Mouse (Mus musculus) layer of hippocampus, postnatal 25 days (tissue): Measurements from ENCODE around the gene Kcnj6. TPM values are rescaled to one million over a fixed set of nuclear protein-coding genes. Genes with fewer than 3 reads are reported as not detected.

Experiments
- DNase-seq, 2 experiments: peaks; one replicate each; pipeline ENCODE4 v3.0.0; 2022; ENCODE audit warnings: mixed read lengths in 2 of 2, low spot score in 1 of 2; ENCODE audit errors: extremely low spot score in 1 of 2
- total RNA-seq, 2 experiments: library from RNA; stranded (reverse); gene quantifications; 2 replicates each; pipeline ENCODE4 v1.2.3; 2021

Gene Kcnj6
- total RNA-seq, 2 experiments from 2014 or later = 99.2 to 128 TPM

DNA sequence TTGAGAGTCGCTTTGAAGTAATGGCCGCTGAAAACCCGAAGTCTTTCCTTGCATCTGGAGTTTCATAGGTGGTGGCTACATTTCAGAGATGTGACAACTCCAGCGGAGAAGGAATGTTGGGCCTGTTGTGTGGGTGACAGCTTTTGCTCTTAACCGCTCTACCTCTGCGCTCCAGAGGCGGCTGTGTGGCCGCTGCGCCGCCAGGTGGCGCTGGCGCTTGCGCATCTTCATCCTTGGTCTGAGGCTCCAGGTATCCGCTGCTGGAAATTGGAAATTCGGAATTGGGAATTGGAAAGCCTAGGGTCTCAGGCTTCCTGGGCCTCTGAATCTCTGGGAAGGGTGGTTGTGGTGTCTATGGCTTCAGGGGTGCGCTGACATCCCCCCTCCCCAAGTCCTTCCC is 209.3 kb downstream of the Kcnj6 start:
- peak; percentile 70 to 80 for DNase-seq

DNA sequence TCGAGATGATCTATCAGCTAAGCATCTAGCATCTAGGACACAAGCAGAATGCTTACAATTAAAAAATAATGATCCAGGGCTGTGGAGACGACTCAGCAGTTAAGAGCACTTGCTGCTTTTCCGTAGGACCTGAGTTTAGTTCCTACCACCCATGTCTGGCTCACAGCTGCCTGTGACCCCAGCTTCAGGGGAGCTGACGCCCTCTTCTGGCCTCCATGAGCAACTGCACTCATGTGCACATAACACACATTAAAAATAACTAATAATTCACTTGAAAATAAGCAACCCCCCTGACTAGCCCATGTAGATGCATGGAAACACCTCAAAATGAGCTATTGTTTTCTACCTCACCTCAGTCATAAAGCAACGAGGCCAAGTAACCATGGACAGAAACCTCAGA is 211.6 kb downstream of the Kcnj6 start:
- no peak for DNase-seq

DNA sequence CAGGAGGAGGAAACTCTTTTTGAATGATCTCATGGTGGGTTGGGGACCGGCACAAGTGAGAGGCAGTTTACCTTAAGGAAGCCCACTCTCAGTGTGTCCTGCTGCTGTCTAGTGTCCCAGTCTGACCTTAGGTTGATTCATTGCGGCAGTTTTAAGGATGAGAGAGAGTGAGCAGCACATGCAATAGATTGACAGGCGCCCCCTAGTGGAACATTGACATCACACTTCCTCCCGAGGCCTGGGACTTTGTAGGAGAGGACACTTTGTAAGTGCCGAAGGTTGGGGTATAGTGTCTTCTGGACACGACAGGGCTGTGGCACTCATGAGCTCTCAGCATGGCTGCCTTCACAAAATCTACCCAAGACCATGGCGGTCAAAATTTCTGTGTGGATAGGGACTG is 213.8 kb downstream of the Kcnj6 start:
- peak in 1 of 2 experiments; percentile 43 for DNase-seq

DNA sequence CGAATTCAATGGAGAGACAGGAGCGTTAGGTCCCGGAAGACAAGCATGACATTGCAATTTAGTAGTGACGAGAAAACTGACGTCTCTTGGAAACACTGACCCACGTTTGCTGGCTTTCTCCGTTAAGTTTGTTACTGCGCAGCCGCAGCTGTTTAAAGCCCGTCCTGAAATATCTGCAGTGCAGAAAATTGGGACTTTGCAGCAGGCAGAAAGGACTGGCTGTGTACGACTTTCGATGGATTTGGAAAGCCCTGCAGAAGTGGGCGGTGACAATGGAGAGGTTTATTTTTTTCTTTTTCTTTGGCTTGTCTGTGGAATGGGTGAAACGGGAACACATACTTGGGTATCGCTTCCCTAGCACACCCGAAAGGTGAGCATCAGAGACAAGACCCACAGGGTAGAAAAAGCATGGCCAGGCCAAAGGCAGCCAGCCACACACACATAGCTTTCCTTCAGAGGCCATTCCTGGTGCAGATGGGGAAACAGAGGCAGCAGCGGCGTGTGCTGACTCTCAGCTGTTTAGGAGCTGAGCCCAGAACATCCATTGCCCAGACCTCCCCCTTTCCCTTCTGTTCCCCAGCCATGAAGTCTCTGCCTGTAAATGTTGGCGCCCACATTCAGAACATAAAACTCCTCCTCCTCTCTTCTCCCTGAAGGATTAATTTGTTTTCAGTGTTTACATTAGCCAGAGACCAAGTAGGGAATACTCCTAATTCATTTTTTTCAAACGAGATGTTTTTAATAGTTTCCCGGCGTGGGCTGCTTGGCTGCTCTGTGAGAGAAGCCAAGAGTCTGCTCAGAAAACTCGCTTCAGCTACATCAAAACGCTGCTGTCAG is 215.2 kb downstream of the Kcnj6 start:
- peak; percentile 32 to 36 for DNase-seq

DNA sequence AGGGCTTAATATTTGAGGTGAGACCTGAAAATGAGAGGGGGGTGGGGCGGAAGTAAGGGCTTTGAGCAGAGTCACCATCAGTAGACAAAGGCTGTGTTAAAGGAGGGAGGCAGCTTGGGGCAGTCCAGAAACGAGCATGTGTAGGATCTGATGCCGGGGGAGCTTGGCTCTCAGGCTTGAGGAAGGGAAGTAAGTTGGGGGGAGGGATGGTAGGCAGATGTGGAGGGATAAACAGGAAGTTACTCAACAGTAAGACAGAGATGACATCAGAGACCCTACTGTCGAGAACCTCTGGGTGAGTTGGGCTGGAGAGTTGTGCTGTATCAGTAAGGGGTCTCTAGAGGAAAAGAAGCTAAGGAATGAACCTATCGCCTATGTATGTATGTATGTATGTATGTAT is 223.6 kb downstream of the Kcnj6 start:
- no peak for DNase-seq

DNA sequence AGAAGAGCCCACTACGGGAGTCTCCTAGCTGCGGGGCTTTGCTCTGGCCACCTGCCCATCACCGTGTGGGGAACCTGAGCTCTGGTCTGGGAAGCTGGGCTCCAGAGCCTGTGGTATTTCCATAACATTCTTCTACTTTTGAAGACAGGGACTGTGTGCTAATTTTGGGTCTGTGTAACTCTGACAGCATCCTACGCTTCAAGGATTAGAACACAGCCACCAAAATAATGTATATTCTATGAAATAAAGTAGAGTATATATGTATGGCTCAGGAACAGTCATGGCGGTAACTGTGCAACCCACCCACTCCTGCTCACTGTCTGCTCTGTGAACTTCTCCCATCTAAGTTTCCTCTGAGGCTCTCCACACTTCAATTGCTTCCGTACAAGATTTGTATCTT is 229.9 kb downstream of the Kcnj6 start:
- DNase-seq = no peak

DNA sequence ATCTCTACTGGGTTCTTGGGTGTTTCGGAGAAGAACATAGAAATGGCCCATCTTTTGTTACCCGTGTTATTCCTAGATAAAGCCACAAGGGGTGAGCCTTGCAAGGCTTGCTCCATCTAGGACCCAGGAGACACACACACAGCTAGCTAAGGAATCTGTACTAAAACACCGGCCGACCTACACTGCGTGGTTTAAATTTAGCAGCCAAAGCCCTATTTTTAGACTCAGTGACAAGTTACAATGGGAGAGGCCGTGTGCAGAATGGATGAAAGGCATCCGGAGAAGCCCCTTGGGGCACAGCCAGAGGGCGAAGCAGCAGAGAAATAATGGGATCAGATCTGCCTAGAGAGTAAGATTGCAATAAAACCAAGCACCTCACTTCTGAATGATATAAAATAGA is 232.4 kb downstream of the Kcnj6 start:
- DNase-seq = no peak

DNA sequence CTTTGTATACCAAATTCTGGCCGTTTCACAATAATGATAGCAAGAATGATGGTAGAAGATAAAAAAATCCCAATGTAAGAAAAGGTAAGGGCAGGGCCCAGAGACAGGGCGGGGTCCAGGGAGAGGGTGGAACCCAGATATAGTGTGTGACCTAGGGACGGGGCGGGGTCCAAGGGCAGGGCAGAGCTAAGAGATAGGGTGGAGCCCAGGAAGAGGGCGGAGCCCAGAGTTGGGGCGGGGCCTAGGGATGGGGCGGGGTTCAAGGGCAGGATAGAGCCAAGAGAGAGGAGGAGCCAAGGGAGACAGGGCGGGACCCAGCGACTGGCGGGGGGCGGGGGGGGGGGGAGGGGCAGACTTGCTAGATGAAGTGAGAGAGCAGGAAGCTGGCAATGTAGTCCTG is 236.8 kb downstream of the Kcnj6 start:
- no peak for DNase-seq

DNA sequence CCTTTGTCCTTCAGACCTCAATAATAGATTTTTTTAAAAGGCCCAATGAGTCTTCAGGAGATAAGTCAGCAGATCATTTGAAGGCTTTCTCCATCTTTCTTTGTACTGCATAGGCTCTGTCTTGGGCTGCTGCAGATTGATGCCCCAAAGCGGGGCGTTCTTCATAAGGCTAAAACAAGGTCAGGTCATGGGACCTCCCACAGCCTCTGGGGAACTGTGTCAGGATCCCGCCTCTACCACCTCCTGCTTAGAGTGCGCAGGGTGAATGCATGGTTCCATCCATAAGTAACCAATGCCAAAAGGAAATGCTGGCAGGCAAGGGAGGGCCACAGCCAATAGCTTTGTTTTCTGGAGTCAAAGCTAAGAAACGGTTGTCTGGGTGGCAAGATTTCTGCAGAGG is 237.7 kb downstream of the Kcnj6 start:
- no peak for DNase-seq

DNA sequence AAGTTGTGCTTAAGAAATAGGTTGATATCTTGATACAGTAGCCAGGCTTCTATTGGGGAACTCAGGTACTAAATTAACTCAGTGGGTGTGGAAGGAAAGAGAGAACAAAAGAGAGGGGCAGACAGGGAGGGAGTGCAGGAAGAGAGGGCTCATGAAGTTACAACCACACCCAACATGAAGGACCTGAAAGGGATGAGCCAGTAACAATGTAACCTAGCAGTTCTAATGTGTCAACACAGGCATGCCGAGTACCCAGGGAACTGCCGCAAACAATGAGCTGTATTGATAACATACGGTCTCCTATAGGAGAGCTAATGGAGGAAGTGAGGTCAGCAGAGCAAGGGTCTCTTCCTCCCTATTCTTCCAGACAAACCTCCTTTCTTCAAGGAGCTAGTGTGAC is 238.9 kb downstream of the Kcnj6 start:
- no peak for DNase-seq

DNA sequence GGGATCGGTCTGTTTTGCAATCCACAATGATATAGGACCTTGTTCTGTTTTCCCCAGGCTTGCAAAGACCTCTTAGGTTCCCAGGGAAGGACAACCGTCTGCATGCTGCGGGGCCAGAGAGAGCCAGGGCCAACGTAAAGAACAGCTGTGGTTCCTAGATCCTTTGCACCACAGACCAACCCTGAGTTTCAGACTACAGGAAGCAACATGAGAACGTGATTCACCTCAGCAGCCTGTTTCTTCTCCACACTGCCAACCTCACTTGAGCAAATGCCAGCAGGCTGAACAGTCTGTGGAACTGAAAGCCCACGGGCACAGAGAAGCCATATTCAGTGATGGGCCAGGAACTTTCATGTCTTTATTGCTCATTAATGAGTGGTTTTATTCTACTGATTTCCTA is 241.1 kb downstream of the Kcnj6 start:
- DNase-seq = no peak

DNA sequence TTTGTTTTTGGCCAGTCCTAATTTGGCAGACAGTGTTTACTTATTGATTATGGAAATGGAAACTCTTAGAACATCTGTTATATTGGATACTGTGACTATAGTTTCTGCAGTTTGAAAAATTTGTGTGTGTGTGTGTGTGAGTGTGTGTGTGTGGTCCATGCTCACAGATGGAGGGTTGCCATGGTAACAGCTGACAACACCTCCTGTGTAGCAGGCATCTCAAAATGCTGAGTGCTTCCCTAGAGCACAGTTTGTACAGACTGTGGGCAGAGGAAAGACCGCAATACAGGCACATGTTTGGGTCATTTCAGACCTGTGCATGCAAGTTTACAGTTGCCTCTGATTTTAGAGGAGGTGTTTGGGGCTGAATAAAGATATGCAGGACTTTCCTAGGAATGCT is 244.0 kb downstream of the Kcnj6 start:
- peak; percentile 21 to 59 for DNase-seq

DNA sequence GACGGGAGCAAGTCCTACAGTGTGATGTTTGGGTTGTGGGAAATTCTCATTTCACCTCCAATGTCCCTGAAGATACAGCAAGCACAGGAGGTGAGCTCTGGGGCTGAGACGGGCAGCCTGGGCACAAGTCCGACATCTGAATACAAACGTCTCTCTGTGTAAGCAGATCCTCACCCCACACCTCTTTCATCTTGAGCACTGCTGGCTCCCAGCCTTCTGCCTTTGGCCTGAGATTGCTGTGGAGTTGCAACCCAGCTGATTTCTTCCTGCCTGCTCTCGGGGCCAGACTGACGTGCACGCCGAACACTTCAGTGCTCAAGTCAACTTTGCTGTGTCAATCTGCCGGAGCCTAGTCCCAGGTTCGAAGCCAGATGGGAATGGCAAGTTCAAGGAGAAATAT is 244.7 kb downstream of the Kcnj6 start:
- no peak for DNase-seq

DNA sequence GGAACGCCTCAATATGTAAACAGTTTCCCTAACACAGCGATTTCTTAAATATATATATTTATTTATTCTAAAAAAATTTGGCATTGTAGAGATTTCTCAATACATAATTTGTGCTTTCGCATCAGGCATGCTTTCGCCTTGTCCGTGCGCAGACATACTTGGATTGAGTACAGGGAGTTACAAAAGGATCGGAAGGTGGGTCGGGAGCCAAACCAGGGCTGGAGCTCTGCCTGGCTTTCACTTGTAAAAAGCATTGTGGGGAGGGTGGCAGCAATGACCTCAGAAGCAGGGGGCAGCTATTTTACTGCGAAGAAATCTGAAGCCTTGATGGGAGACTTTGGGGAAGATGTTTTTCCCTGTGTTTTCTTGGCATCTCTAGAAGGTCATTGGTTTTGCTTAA is 252.5 kb downstream of the Kcnj6 start:
- no peak for DNase-seq

DNA sequence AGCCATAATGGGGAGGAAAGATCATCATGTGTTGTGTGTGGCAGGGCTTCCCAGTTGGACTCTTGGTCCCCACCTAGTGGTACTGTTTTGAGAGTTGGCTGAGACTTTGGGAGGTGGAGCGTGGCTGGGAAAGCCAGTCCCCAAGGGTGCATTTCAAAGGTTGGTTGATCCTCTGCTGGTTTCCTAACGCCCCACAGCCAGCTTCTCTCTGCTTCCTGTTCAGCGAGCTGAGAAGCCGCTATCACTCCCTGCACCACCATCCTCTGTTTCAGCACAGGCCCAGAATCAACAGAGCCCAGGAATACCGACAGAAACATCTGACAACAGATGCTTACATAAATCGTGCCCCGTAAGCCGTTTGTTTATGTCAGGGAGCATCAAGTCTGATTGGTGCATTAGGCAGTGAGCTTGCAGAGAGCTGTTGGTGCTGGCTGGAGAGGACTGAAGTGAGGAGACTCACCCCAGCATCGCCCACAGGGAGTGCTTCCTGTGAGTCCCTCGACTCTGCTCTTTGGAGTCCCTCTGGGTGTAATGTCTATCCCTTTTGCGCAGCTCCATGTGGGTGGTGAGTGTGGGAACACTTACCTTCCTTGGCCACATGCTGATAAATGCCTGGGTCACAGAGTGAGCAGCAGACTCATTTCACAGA is 253.5 kb downstream of the Kcnj6 start:
- DNase-seq = peak in 1 of 2 experiments; percentile 19

DNA sequence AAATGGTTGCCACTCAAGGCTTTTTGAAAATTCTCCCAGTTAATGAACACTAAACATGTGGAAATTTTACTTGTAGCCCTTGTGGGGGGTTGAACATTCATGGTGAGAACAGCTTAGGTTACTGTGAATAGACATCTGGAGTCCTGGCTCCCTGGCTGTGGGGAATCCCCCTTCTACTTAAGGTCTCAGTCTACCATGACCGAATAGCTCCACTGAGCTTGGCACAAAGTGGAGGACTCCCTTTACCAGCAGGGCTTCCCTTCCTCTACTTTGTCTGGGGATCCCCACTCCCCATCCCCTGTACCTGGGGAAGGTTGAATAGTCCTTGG is 260.2 kb downstream of the Kcnj6 start:
- DNase-seq = no peak

DNA sequence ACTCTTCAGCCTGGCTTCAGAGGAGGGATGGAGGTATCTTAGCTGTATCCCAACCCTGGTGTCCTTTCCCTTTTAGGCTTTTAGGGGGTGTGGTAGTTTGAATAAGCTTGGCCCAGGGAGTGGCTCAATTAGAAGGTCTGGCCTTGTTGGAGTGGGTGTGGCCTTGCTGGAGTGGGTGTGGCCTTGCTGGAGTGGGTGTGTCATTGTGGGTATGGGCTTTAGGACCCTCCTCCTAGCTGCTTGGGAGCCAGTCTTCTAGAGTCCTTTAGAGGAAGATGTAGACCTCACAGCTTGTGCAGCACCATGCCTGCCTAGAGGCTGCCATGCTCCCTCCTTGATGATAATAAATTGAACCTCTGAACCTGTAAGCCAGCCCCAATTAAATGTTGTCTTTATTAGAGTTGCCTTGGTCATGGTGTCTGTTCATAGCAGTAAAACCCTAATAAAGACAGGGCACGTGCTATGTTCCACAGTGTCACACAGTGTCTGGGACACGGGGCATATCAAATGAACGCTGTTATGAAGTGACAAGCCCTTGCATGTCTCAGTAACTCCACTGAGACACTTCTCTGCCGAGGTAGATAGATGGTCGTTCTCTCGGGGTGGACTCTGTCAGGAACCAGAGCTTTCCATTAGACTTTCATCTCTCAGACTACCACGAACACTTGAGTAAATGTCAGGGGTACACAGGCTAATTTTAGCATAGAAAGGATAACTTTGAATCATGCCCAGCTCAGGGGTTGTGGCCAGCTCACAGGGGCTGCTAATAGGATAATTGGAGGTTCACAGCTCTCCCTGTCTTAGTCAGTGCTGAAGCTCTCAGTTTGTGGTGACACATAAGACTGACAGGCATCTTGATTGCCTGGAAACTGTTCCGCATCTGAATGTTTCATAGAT is 260.8 kb downstream of the Kcnj6 start:
- DNase-seq = no peak

DNA sequence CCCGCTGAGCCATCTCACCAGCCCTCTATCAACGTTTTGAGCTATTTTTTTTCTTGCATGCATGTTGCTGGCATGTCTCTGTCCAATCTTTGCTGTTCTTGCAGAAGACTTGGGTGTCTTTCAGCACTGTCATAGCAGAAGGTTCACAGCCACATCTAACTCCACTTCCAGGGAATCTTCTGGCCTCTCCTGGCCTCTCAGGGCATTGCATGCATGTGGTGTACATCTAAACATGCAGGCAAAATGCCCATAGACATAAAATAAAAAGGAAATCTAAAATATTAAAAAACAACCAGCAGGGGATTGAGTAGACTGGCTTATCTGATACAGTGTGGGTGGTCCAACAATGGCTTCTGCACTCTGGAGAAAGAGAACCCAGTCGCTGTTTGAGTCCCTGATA is 262.0 kb downstream of the Kcnj6 start:
- DNase-seq = no peak

DNA sequence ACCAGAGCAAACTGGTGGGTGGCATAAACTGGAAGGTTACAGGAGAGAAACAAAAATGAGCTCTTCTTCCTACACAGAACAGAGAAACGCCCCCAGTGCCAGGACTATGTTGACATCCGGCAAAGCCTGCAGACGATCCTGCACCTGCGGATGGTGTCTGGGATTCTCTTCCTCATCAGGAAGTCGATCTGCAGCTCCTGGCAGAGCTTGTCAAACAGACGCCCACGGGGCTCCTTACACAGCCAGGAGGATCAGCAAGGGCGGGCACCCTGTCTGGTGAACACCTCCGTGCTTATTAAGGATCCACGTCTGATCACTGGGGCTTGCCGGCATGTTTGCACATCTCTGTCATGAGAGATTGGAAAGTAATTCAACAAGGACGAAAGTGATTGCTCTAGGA is 266.5 kb downstream of the Kcnj6 start:
- DNase-seq = no peak

DNA sequence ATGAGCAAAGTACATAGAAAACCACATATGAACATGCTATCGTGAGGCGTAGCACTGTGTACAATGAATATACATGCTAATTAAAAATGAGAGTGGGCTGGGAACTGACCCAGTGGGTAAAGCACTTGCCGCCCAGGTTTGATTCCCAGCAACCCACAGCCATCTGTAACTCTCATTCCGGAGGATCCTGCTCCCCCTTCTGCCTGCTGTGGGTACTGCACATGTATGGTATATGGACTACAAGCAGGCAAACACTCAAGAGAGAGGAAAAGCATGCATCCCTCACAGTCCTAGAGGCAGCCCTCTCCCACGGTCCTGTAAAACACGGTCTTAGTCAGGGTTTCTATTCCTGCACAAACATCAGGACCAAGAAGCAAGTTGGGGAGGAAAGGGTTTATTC is 268.3 kb downstream of the Kcnj6 start:
- DNase-seq = no peak

DNA sequence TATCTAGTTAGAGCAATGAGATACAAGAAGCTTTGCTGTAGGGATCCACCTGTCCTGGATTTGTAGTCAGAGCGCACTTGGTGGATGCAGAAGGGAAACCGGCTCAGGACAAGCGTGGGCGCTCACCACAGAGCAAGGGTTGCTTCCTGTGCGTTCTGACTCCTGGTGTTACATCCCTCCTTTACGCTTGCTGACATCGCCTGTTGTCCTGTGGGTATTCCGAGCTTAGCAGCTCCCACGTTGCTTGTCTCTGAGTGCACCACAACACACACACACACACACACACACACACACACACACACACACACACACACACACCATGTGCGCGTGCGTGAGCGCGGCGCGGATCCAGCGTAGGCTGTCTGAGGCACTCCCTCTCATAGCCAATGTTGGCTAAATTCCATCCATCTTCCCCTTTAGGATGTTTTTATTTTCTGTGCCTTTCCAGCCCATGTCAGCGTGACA is 272.7 kb downstream of the Kcnj6 start:
- DNase-seq = peak; percentile 32 to 43
